Mouse (Mus musculus) T-helper 2 cell (primary cell): ENCODE results near the gene Kxd1.

Experiments
- in situ Hi-C: fragments of 300-600 bp; cut with MboI, MseI; formaldehyde crosslinking; loops from one replicate; pipeline ENCODE4 v1.15.1; 2025; ENCODE audit warnings: high pct_unique_total_duplicates

The Kxd1 gene

DNA sequence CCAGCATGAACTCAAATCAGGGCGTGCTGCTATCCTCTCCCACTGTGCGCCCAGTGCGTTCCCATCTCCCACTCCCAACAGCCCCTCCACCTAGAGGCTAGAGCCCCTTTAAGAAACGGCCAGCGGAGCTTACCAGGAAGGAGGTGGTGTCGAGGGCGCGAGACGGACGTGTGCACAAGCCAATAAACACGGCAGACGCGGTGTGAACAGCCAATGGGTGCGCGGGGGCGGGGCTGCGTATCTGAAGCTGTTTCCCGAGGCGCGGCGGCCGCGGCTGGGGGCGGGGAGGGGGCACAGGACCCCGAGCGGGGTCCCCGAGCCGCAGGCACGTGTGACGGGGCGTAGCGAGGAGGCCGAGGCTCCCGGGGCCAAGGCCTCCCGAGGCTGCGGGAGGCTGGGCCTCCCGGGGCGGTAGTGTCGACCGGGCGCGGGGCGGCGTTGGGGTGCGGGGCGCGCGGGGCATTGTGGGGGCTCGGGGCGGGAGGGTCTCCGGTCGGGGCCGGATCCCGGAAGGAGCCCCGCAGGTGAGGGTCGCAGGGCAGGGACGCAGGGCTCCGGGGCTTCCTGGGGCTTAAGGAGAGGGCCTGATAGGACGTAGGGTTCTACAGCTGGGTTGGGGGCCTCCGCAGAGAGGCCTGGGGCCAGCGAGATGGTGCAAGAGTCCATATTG lies at the start of gene Kxd1, which contains the start of gene Fkbp8:
Gene Kxd1, minus strand, starts transcription at position 445 of the 670 bp plus-strand sequence.
Gene Fkbp8, plus strand, starts transcription at position 213 of the 670 bp plus-strand sequence.
- in situ Hi-C loops = no loop called here

DNA sequence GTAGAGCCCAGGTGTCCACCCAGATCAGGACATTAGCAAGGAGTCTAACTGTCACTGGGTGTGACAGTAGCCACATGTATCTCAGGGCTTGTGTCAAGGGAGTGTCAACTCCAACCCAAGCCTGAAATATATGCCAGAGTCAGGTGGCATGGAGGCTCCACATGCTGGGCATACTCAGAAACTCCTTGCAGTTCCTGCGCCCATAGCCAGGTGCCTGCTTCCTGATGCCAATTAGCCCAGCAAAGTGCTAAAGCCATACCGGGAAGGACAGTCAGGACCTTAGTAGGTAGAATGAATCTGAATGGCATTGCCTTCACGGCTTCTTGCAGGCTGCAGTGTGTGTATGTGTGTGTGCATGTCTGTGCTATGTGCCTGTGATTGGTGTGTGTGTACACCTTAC lies 49.5 kb upstream of the Kxd1 start:
- in situ Hi-C loops = no loop called here

DNA sequence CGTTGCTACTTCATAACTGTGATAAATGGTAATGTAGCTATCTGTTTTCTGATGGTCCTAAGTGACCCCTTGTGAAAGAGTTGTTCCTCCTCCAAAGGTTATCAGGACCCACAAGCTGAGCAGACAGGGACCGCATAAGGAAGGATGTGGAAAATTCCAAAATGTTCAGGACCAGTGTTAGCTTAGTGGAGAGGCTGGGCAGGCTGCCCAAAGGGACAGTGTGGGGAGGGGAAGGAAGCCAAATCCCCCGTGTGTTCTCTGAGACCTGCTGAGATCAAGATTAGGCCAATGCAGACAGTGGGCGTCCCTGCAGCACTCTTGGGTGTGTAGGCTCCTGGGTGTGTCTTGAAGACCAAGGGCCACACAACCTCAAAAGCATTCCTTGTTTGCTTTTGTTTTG lies 47.2 kb upstream of the Kxd1 start:
- in situ Hi-C loops = no loop called here

DNA sequence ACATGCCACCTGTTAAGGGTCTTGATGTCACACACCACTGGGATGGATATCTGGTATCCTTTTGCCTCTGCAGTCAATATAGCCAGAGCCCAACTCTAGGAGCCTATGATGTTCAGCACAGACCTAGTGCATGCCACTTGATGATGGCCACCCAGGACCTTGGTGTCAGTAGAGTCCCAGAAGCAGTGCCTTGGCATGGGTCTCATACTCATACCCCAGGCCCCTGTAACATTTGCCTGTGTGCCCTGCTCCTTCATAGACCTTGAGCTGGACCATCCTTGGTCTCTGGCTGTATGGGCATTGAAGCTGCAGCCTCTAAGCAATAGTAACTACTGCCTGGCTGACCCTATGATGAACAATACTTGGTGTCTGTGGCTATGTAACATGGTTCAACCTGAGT lies 46.5 kb upstream of the Kxd1 start:
- in situ Hi-C loops = no loop called here

DNA sequence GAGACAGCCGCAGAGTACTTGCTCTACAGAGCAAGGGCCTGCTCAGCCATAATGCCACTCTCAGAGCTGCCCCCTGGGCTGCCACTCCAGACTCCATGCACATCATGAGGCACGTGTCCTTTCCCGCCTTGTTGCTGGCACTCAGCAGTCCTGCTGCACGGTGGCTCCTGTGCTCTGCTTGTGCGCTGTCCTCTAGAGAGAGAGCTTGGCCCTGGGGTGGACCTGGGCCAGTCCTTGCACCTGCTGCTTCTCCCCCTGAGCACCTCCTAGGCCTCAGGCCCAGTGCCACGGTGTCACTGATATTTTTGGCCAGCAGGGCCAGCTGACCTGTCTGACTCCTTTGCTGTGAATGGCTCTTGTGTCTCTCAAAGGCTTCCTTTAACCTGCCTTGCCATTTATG lies 43.2 kb upstream of the Kxd1 start:
- in situ Hi-C loops = no loop called here

DNA sequence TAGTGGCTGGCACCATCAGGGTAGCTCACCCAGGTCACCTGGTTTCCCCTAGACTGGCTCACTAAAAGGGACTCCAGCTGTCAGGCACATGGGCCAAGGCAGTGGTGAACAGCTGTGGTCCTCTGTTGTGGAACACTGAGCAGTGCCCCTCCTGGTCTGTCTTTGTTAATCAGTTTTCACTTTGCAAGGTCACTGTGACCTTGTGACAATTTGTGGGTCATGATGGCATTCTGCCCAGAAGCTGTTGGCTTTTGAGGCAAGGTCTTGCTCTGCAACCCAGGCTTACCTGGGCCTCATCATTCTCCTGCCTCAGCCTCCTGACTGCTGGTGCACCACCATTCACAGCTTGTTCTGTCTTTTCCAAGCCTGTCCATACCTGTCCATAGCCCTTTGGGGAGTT lies 42.6 kb upstream of the Kxd1 start:
- in situ Hi-C loops = no loop called here

DNA sequence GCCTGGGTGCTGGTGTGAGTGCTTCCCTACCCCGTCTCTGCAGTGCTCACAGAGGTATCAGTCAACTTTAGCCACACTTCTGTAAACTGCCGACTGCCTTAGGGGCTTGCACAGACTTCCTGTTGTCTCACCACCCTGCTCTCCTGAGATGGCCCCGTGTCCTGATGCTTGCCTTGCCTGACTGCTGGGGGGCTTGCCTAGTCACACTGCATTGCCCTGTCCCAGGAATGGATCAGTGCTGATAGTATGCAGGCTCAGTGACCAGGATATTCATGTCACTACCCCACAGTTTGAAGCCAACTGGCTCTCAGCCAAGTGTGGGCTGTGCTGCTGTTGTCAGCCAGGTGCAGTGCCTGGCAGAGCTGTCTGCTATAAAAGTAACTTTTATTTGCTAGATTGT lies 37.8 kb upstream of the Kxd1 start:
- in situ Hi-C loops = no loop called here

DNA sequence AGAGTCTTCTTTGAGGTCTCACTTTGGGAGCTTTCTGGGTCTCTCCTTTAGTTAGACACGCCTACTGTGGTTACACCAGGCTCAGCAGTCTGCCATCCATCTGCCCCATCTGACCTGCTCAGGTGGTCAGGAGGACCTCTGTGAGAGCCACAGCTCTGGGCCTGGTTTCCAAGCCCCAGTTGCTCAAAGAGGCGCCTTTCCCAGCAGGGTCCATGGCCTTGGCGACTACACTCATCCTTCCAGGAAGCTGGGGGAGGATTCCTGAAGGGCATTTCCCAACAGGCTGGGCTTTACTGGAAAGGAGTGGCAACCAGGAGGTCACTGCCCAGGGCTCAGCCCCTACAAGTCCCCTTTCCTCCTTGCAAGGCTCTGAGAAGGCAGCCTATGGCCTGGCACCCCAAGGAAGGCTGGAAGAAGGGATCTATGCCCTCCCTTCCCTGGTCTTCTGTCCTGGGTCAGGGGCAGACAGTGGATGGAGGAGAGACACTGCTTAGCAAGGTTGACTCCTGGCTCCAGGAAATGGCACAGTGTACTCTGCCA lies 37.0 kb upstream of the Kxd1 start:
- in situ Hi-C loops = no loop called here

DNA sequence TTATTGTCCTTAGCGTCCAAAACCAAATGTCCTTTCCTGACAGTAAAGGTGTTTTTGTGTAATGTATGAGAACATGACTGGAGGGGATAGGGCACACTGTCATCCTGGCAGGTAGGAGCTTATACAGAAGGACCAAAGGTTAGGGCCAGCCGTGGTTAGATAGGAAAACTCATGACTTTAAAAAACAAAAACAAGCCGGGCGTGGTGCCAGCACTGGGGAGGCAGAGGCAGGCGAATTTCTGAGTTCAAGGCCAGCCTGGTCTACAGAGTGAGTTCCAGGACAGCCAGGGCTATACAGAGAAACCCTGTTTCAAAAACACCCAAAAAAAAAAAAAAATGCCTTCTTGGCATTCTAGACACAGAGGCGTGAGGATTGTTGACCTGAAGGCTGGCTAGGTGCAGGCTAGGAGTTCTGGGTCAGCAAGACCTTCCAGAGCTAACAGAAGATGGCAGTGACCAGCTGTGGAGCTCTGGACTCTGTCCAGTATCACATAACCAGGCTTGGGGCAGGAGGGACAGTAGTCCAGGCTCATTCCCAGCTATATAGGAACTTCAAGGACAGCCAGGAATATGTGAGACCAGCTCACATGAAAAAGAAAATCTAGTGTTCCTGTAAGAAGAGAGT lies 36.1 kb upstream of the Kxd1 start:
- in situ Hi-C loops = no loop called here

DNA sequence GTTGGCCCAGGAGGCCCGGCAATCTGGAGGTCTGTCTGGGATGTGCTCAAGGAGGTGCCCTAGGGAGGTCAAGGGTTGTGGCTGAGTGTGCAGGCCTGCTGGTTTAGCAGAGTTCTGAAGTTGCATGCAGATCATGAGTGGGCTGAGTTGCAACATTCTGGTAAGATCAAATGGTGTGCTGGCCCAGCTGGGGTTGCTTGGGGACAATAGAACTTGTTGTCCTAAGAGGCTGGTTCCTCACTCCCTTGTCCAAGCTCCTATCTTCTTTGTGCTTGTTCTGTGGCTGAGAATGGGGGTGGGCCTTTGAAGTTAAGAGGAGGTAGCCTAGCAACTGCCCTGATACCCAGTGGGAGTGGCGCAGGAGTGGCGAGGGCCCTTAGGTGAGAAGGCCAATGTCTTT lies 35.0 kb upstream of the Kxd1 start:
- in situ Hi-C loops = no loop called here

DNA sequence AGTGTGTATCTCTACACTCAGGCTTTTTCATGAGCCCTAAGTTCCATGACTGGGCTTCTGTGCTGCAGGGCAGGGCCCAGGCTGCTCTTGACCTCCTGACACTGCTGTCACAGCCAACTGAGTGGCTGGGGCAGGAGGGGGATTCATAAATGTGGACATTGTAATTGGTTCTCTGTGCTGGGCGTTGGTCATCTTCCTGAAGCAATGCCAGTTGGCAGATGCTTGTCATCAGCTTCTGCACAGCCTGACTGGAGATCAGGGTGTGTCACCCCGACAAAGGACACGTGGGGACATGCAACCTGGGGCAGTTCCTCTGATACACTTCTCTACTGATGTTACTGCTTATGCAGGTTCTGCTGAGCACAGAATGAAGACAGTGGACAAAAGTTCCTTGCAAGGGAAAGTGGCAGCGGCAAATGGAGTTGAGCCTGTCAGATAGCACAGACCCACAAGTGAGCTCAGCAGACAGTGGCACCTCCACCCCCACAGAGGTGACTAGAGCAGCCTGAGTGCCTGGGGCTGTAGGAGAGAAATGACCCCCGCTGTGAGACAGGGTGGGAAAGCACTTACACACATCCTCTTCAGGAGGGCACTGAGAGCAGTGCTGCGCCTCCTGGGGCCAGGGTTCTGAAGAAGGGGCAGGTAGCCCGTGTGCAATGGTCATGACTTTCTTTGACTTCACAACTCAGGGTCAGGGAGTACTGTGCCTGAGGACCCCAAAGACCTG lies 34.2 kb upstream of the Kxd1 start:
- in situ Hi-C loops = no loop called here

DNA sequence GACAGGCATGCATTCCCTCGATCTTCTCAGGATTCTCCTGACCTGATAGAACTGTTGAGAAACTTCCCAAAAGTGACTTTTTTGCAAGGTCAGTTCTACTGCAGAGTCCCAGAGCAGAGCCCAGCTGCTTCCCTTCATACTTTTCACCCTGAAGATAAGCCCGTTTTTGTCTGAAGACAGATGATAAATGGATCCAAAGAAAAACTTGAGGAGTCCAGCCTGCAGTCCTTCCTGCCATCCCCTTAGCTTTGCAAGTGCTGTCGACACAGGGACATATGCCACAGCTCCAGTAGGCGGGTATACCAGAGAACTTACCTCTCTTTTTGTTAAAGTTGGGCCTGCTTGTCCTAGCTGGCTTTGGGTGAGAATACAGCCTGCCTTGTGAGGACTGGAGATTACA lies 33.6 kb upstream of the Kxd1 start:
- in situ Hi-C loops = no loop called here

DNA sequence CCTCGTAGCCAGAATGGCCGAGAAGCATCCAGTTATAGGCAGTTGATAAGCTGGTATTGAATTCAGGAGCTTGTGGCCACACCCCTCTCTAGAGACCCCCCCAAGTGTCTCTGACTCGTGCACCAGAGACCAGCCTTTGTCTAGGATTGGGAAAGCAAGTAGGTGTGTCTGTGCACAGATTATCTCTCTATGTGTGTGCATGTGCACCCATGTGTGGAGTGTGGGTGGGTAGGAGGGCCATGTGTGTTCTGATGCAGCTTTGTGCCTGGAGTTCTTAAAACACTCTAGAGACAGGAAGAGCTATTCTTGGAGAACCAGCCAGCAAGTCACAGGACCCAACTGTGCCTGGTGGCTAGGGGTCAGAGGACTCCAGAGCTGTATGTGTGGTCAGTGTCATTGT lies 32.8 kb upstream of the Kxd1 start:
- in situ Hi-C loops = no loop called here

DNA sequence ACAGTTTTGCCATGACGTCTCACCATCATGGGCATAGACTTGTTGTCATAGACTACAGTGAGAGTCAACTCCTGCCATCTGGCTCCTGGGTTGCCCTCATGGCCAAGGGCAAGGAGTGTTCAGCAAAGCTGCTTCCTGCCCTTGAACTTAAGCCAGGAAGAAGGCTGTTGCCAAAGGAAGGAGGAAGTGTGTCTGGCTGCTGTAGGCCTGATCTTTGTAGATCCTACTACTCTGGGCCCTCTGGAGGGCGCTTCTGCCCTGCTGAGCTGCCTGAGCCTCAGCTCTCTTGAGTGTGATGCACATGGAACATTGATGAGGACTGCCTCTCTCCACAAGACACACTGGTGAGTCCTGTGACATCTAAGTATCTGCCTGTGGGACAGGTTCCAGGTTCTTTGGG lies 32.3 kb upstream of the Kxd1 start:
- in situ Hi-C loops = no loop called here

DNA sequence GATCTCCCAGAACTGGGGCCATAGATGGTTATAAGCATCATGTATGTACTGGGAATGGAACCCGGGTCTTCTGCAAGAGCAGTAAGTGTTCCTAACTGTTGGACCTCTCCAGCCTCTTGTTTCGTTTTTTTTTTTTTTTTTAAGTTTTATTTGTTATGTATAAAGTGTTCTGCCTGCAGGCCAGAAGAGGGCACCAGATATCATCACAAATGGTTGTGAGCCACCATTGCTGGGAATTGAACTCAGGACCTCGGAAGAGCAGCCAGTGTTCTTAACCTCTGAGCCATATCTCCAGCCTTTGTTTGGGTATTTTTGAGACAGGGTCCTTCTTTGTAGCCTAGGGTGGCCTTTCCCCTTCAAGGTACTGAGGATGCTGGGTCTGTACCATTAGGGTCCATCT lies 31.2 kb upstream of the Kxd1 start:
- in situ Hi-C loops = no loop called here

DNA sequence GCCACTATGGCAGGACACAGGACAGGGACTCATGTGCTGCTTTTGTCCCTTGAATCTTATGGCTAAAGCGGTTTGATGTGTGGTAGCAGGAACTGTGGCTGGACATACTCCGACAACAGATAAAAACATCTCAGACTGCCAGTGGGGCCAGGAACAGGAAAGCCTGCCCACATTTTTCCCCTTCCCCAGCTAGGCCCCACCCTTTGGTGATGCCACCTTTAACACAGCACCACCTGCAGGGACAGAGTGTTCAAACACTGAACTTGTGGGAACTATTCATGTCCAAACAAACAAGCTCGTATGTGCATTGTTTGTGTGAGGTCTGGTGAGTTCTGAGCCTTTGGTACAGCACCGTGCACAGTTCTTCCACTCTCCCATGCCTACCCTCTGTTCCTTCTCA lies 30.6 kb upstream of the Kxd1 start:
- in situ Hi-C loops = no loop called here

DNA sequence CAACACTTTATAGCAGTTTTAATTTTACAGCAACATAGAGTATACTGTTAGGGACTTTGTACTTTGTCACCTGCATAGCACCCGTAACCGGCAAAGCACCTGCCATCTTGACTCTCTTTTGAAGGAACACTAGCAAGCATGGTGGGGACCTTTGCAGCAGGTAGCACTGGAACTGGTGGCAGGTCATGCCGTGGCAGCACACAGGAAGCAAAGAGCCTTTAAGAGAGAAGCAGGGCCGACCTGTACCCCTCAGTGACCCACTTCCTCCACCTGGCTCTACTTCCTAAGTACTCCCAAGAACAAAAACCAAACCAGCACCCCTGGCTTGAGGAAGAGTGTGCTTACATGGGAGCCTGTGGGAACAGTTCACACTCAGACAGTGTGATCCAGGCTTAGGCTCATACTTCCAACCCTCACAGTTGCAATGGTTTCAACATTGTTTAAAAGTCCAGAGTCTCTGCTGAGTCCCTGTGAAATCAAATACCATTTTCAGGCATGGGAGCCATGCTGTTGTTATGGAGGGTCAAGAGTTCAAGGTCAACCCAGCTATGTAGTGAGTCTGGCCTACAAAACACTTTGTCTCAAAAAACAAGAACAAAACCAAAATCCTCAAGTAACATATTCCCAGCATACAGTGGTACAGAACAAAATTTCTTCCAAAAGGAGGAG lies 27.5 kb upstream of the Kxd1 start:
- in situ Hi-C loops = no loop called here

DNA sequence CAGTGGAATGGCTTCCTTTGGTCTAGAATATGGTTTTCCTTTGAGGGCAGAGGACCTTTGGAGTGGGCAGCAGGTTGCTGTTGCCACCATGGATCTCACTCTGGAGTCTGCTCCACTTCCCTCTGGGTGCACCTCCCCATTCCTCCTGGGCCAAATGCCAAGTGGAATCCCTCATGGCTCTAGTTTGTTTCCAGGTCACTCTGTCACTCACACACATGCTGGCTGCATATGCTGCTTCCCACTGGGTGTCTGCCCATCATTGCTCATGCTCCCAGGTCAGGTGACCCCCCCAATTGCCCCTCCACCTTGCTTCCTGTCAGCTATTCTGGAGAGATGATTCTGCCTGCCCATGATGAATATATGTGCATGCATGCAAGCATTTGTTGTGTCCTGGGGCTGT lies 26.0 kb upstream of the Kxd1 start:
- in situ Hi-C loops = loop anchor here (5.0 kb wide), 2 partner anchors 34 to 84 kb away; no protein-coding TSS in a partner anchor

DNA sequence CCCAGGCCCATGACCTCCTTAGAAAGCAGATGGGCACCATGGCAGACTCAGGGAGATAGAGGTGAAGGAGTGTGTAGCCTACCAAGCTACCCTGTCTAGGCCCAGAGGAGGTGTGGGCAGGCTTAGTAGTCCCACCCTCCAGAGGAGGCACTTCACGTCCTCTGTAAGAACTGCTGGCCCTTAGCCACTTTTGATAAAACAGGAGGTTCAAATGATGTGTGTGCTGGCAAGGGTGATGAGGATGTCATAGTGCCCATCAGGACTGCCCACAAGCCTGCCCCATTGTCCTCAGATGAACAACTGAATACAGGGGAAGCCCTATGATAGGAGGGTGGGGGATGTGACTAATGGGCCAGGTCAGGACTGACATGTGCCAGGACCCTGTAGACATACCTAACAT lies 25.1 kb upstream of the Kxd1 start:
- in situ Hi-C loops = loop anchor here (5.0 kb wide), 2 partner anchors 34 to 84 kb away; no protein-coding TSS in a partner anchor

DNA sequence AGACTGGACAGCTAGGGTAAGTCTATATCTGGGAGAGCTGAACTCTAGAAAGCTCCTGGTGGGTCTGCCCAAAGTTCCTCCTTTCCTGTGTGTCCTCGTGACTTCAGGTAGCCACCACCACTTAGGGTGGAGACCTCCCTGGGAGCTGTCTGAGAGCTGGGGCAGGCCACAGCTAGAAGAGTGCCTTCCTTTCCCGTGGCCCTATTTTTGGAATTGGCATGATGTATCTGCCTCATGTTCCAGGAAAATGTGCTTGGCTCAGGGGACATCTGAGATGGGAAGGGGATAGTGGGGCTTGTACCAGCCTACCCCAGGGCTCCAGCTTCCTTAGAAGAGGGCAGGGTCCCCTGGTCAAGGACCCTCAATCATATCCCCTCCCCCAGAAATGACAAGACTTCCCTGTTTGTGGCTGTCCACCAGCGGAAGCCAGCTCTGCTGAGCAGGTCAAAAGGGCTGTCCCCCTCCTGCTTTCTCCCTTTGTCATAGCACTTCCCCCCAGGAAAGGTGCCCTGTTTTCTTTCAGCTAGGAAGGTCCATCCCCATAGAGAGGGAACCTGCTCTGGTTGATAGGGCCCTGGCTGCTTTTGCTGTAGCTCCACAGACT lies 23.9 kb upstream of the Kxd1 start:
- in situ Hi-C loops = loop anchor here (5.0 kb wide), 2 partner anchors 36 to 86 kb away; no protein-coding TSS in a partner anchor

DNA sequence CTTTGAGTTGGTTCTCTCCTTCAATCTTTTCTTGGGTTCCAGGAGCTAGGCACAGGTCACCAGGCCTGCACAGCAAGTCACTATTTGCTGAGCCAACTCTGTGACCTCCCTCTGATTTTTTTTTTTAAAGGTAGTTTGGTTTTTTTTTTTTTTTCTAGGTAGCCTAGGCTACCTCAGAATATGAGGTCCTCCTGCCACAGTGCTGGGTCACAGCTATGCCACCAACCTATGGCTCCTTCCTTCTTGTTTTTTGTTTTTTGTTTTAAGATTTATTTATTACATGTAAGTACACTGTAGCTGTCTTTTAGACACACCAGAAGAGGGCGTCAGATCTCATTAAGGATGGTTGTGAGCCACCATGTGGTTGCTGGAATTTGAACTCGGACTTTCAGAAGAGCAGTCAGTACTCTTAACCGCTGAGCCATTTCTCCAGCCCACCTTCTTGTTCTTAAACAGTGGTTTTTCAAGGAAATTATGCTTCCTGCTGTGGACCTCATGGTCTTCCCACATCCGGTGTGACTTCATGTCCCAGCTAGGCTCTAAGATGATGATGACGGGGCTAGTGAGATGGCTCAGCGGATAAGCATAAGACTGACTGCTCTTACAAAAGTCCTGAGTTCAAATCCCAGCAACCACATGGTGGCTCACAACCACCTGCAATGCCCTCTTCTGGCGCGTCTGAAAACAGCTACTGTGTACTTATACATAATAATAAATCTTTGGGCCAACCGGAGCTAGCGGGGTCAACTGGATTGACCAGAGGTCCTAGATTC lies 21.8 kb upstream of the Kxd1 start:
- in situ Hi-C loops = loop anchor here (5.0 kb wide), 2 partner anchors 38 to 88 kb away; no protein-coding TSS in a partner anchor
